Mouse (Mus musculus) telencephalon, adult 2 months (tissue): ENCODE measurements around the gene Haus3.
A peak's percentile ranks its signal among the peaks of the same experiment; 100 is the strongest.

Experiments
- DNase-seq: peaks from one replicate; pipeline ENCODE4 v3.0.0-alpha.2; 2011; ENCODE audit warnings: low read depth, low spot score

Gene Haus3

DNA sequence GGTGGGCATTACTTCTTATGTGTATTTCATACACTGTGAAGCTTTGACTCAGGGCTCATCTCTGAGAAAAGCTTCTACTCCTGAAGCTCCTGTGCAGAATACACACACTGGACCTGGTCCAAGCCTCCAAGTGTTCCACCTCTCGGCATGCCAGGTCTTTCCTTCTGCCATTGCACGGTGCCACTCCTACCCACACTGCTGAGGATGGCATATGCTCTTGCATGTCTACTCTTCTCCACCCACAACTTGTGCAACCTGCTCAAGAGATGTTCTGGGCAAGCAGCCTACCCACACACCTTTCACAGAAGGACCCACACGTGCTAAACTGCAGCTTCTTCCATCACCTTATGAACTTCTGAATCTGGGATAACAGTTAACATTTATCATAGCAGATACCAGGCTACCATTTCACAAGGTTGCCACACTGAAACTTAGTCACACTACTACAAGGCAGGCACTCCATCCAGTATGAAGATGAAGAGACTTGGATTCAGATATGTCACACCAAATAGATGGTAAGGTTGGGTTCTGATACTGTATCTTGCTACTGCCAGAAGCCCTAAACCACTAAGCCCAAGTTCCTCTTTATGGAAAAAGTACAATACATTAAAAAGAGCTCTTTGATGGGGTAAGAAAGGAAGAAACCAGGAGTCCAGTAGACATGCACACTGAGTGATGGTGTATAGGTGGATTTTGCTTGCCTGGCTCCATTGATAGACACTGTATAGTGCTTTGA, 50.0 kb downstream of the Haus3 start:
- DNase-seq: peak; percentile 50

DNA sequence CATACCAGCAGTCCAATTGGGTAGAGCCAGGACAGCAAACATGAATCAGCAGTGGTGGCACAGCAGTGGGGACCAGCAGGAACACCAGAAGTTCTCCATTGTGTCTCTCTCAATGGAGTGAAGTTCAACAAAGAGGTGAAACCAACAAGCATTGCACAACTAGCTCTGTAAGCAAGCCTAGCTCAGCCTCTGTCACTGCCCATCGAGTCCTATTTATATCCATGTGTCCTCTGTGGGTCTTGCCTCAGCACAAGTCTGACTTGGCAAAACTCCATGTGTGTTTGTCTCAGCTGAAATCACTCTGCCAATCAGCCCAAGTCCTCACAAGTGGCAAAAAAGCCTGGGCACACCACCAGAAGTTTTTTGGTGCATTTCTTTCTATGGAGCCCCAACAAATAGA, 63.6 kb downstream of the Haus3 start:
- DNase-seq: no peak
